Mouse (Mus musculus) heart, embryonic 14.5 days (tissue): Measurements from ENCODE around the gene Gabbr2. TPM values are rescaled to one million over a fixed set of nuclear protein-coding genes. Genes with fewer than 3 reads are reported as not detected.

Experiments
- ATAC-seq: fragments of 200-750 bp; cut with Nextera tagmentation; 2 replicates; pipeline ENCODE4 v1.8.0; 2017; ENCODE audit warnings: low read depth, moderate TSS enrichment; ENCODE audit not compliant: insufficient number of reproducible peaks, insufficient read depth, low FRiP score
- H3K27ac ChIP-seq, 2 experiments: fragments of 200-500 bp in 1 of 2; fragments of 300-500 bp in 1 of 2; sonication (generic) in 1 of 2; replicated peaks in 1 of 2; 2 replicates each; pipeline ENCODE4 v1.5.1; 2012 to 2014; ENCODE audit warnings: low read depth in 2 of 2, low read length in 2 of 2, control low read depth in 1 of 2, mild to moderate bottlenecking in 1 of 2, mixed read lengths in 1 of 2; ENCODE audit not compliant: control insufficient read depth in 1 of 2, insufficient read depth in 1 of 2
- H3K27me3 ChIP-seq: fragments of 300-500 bp; sonication (generic); 2 replicates; pipeline ENCODE4 v1.6.1; 2014; ENCODE audit warnings: mild to moderate bottlenecking, low read length, control low read depth; ENCODE audit not compliant: control insufficient read depth, insufficient read depth
- H3K36me3 ChIP-seq: fragments of 300-500 bp; sonication (generic); 2 replicates; pipeline ENCODE4 v1.6.1; 2014; ENCODE audit warnings: mild to moderate bottlenecking, control low read depth, low read length, mixed read lengths; ENCODE audit not compliant: control insufficient read depth, insufficient read depth
- H3K4me1 ChIP-seq, 2 experiments: fragments of 200-500 bp in 1 of 2; fragments of 300-500 bp in 1 of 2; sonication (generic) in 1 of 2; 2 replicates each; pipeline ENCODE4 v1.6.1; 2012 to 2014; ENCODE audit warnings: low read length in 2 of 2, control low read depth in 1 of 2, mixed read lengths in 1 of 2; ENCODE audit not compliant: control insufficient read depth in 2 of 2, insufficient read depth in 2 of 2
- H3K4me2 ChIP-seq: fragments of 300-500 bp; sonication (generic); 2 replicates; pipeline ENCODE4 v1.6.1; 2014; ENCODE audit warnings: mild to moderate bottlenecking, low read length
- H3K4me3 ChIP-seq, 2 experiments: fragments of 200-500 bp in 1 of 2; fragments of 300-500 bp in 1 of 2; sonication (generic) in 1 of 2; 2 replicates each; pipeline ENCODE4 v1.5.1; 2012 to 2014; ENCODE audit warnings: low read length in 2 of 2, mild to moderate bottlenecking in 2 of 2, control low read depth in 1 of 2, low read depth in 1 of 2, moderate library complexity in 1 of 2; ENCODE audit not compliant: control insufficient read depth in 1 of 2, insufficient read depth in 1 of 2
- H3K9ac ChIP-seq: fragments of 300-500 bp; sonication (generic); 2 replicates; pipeline ENCODE4 v1.6.1; 2014; ENCODE audit warnings: mild to moderate bottlenecking, low read length
- H3K9me3 ChIP-seq: fragments of 300-500 bp; sonication (generic); 2 replicates; pipeline ENCODE4 v1.6.1; 2016; ENCODE audit warnings: low read length, control low read depth; ENCODE audit not compliant: control insufficient read depth
- WGBS: fragments of 180-500 bp; shearing (Covaris S2); extraction: QIAGEN DNeasy Blood & Tissue Kit; methylation state at CpG from one replicate; pipeline ENCODE4 v1.1.7; 2014; 5-methylcytosine and 5-hydroxymethylcytosine counted together
- polyA plus RNA-seq: library from polyadenylated mRNA; unstranded; fragments of >200 nt; fragmentation: Nextera tagmentation; extraction: Ambion mirVana; gene quantifications from 2 replicates; pipeline ENCODE4 v1.2.1, GENCODE M21; 2014

Gabbr2 gene
- polyA plus RNA-seq, 1 experiment from 2014 or later, result 0.08 TPM

DNA sequence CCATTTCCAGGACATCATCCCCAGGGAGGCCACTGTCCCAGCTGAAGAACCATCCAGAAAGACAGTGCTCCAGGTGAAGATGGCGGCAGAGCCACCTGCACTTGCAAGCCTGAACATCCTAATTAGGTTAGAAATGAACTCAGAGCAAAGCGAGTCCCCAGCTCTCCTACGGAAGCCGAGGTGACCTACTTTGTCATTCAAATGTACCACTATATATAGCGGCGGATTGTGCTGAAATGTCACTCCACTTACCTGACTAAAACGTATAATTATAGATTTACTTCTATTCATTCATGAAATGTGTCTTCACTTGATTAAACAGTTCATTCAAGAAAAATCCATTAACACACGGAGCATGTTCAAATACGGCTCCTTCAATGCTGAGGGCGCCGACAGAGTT, 170.0 kb downstream of the Gabbr2 start:
- Histone ChIP-seq H3K4me2 (no peak overlapping the region), H3K36me3 (no peaks in the 10 kb centered on the region), H3K9me3 (no peaks in the 10 kb centered on the region), H3K27me3 (no peaks in the 10 kb centered on the region), H3K9ac (no peak overlapping the region), H3K4me1 (peaks cover 3 to 4% of the 10 kb centered on the region in 2 experiments; a peak in 1 of 4 replicates), H3K27ac (no peak overlapping the region), H3K4me3 (no peak overlapping the region)
- 79% methylated on average over 11 of the region's 11 CpGs for WGBS
- ATAC-seq, result no peak

DNA sequence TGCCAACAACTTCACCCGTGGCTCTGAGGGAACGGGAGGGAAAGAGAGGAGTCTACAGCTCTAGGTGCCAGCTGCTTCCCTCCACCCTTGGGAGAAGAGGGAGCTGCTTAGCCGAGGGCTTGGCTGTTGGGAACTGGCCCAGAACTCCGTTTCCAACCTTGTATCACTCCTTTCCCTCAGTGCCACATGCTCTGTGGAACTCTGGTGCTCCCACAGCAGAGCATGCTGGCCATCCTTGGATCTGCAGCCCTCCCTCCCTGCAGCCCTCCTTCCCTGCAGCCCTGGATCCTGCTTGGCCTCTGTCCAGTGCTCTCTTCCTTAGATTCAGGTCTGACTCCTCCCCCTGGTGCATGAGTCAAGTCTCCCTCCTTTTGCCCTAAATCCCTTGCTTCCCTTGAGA, 176.7 kb downstream of the Gabbr2 start:
- no peak overlapping the region for H3K27ac ChIP-seq
- H3K27me3 ChIP-seq, result no peaks in the 10 kb centered on the region
- H3K4me2 ChIP-seq, result no peak overlapping the region
- H3K9me3 ChIP-seq, result no peaks in the 10 kb centered on the region
- peak; percentile 43; the same call in 1 of the 2 replicates for ATAC-seq
- H3K36me3 ChIP-seq, result no peaks in the 10 kb centered on the region
- H3K4me1 ChIP-seq, result peaks cover 5 to 7% of the 10 kb centered on the region in 2 experiments; a peak in 1 of 4 replicates
- no peak overlapping the region for H3K9ac ChIP-seq
- 59% methylated on average over 4 of the region's 4 CpGs for WGBS
- no peak overlapping the region for H3K4me3 ChIP-seq

DNA sequence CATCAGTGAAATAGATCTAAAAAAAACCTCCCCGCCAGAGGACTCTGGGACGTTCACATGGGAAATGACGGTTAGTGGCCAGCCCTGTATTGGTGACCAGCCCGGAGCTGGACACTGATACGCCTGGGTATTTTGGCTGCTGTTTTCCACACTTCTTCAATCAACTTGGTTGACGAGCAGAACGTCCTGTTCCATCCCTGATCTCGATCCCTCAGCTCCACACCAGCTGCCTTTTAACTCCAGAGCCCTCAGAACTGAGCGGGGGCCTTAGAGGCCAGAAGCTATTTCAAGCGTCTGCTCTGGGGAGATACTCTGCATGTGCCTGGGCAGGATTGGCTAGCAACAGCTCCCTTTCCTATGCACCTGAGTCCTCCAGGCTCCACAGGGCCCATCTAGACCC, 177.4 kb downstream of the Gabbr2 start:
- Histone ChIP-seq H3K4me1 (peaks cover 5 to 7% of the 10 kb centered on the region in 2 experiments; a peak in 1 of 4 replicates), H3K36me3 (no peaks in the 10 kb centered on the region), H3K9me3 (no peaks in the 10 kb centered on the region), H3K4me2 (no peak overlapping the region), H3K27ac (no peak overlapping the region), H3K27me3 (no peaks in the 10 kb centered on the region), H3K4me3 (no peak overlapping the region), H3K9ac (no peak overlapping the region)
- 0 out of 2 replicates have a peak, but pooled peaks have one; percentile 10 for ATAC-seq
- 45% methylated on average over 10 of the region's 10 CpGs for WGBS

DNA sequence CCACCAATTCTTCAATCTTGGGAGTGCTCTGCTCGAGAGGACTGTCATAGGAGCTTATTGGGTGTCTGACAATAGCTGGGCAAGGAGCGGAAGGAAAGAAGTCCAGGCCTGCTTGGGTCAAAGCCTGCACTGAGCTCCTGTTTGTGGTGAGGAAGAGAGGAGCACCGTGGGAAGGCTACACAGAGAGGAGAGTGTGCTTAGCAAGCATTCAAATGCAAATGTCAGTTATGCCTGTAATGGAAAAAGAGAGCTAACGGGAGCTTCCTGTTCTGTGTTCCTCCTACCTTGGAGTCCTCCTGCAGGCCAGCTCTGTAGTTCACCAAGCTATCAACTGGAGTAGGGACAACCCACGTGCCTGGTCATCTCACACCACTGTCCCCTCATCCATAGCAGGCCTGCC, 180.5 kb downstream of the Gabbr2 start:
- Histone ChIP-seq H3K27ac (no peak overlapping the region), H3K4me2 (no peak overlapping the region), H3K27me3 (no peaks in the 10 kb centered on the region), H3K4me3 (no peak overlapping the region), H3K4me1 (peaks cover 17 to 20% of the 10 kb centered on the region in 2 experiments; a peak in 1 of 4 replicates), H3K36me3 (no peaks in the 10 kb centered on the region), H3K9me3 (no peaks in the 10 kb centered on the region), H3K9ac (no peak overlapping the region)
- ATAC-seq, result no peak
- WGBS, result 69% methylated on average over 5 of the region's 5 CpGs

DNA sequence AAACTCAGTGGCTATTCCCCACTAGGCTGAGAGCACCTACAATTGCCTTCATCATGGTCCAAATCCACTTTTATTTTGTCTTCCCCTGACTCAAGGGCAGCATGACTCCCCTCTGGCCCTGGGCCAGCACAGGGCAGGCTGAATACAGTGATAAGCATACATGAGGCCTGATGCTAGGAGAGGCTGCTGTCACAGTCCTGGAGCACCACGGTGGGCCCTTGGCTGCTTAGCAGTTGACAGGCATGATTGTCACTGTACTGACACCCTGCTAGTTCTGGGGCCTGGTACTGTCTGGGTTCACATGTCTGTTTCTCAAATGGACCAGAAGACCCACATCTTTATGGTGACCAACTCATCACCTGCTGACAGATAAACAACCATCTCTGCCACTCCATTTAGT, 184.8 kb downstream of the Gabbr2 start:
- Histone ChIP-seq H3K4me2 (no peak overlapping the region), H3K27me3 (no peaks in the 10 kb centered on the region), H3K4me1 (peaks cover 14 to 15% of the 10 kb centered on the region in 2 experiments; a peak in 1 of 4 replicates), H3K9me3 (no peaks in the 10 kb centered on the region), H3K4me3 (no peak overlapping the region), H3K36me3 (no peaks in the 10 kb centered on the region), H3K9ac (no peak overlapping the region), H3K27ac (peak overlapping the region in 1 of 2 experiments; percentile 4; a peak in 2 of 4 replicates)
- ATAC-seq, result peak; percentile 64; the same call in 1 of the 2 replicates
- WGBS, result 0% methylated on average over 1 of the region's 1 CpGs

DNA sequence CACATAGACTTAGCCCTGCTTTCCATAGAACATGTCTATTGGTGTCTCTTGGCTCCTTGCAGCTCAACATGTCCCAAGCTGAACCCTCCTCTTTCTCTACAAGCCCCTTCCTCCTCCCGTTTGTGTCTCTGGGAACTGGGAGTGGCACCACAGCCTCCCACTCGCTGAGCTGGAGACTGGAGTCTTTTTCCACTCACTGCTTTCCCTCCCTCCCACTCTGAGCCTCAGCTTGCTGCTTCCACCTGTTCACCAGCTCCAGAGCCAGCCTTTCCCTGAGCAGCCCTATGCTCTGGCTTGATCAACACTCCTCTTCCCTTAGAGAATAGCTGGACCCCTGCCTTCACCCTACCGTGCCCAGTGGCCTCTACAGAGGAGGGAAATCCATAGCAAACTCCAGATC, 185.8 kb downstream of the Gabbr2 start:
- no peak for ATAC-seq
- no peaks in the 10 kb centered on the region for H3K9me3 ChIP-seq
- WGBS, result 64% methylated on average over 3 of the region's 3 CpGs

DNA sequence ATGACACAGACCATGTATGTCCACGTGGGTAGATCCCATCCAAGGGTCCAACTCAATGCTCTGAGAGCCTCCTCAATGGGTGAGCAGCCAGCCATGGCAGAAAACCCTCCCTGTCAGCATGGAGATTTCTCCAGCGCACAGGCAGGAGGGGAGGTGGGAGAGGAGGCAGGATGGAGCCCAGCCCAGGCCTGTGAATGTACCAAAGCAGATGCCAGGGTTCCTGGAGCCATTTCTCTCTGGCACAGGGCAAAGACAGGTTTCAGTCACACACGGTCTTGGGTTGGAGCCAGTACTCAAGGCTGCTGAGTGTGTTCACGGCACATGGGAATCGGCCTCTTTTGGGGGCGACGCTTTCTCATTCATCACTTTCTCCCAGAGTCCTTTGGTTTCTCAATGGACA, 189.3 kb downstream of the Gabbr2 start:
- Histone ChIP-seq H3K9me3 (no peaks in the 10 kb centered on the region), H3K27me3 (no peaks in the 10 kb centered on the region), H3K36me3 (no peaks in the 10 kb centered on the region), H3K9ac (no peak overlapping the region), H3K4me1 (peaks cover 7 to 9% of the 10 kb centered on the region in 2 experiments; a peak in 1 of 4 replicates), H3K4me3 (no peak overlapping the region), H3K27ac (no peak overlapping the region), H3K4me2 (no peak overlapping the region)
- ATAC-seq, result no peak
- 88% methylated on average over 7 of the region's 7 CpGs for WGBS

More for the DNA sequence above, 185.8 kb downstream of the Gabbr2 start:
- Histone ChIP-seq H3K27me3 (no peaks in the 10 kb centered on the region), H3K36me3 (no peaks in the 10 kb centered on the region), H3K4me1 (peaks cover 14 to 15% of the 10 kb centered on the region in 2 experiments; a peak in 1 of 4 replicates), H3K9ac (no peak overlapping the region), H3K27ac (no peak overlapping the region), H3K4me3 (no peak overlapping the region), H3K4me2 (no peak overlapping the region)

DNA sequence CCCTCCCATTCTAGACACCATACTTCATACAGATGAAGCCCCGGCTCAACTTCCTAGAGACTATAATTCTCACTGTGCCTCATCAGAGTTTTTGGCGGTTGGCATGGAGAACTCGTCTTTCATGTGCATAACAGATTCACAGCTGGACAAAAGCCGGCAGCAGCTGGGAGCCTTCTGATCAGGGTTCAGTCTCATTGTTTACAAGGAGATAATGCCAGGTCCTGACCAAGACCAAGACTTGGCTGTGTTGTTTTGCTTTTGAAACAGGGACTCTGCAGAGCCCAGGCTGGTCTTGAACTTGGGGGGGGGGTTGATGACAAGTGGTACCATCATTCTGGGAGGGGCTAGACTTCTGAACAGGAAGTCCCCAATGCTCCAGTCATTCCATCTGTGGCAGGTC, 191.8 kb downstream of the Gabbr2 start:
- Histone ChIP-seq H3K27me3 (no peaks in the 10 kb centered on the region), H3K4me2 (no peak overlapping the region), H3K27ac (no peak overlapping the region), H3K4me3 (no peak overlapping the region), H3K9ac (no peak overlapping the region), H3K4me1 (peaks cover 2 to 4% of the 10 kb centered on the region in 2 experiments; a peak in 2 of 4 replicates), H3K36me3 (no peaks in the 10 kb centered on the region), H3K9me3 (no peaks in the 10 kb centered on the region)
- 56% methylated on average over 4 of the region's 4 CpGs for WGBS
- no peak for ATAC-seq
